Mouse (Mus musculus) testis, adult 2 months (tissue): Measurements from ENCODE around the gene 4930579F01Rik.

Source experiments
- CTCF ChIP-seq: fragments of 200-500 bp; IDR thresholded peaks from 2 replicates; pipeline ENCODE4 v1.5.1; 2012; ENCODE audit warnings: low read depth, mild to moderate bottlenecking, inconsistent platforms, low read length, moderate library complexity; ENCODE audit not compliant: control insufficient read depth, insufficient read depth, insufficient replicate concordance
- POLR2A ChIP-seq: fragments of 200-500 bp; IDR thresholded peaks from 2 replicates; pipeline ENCODE4 v1.6.1; 2012; ENCODE audit warnings: low read depth, mild to moderate bottlenecking, inconsistent platforms, low read length, moderate library complexity; ENCODE audit not compliant: control insufficient read depth

DNA sequence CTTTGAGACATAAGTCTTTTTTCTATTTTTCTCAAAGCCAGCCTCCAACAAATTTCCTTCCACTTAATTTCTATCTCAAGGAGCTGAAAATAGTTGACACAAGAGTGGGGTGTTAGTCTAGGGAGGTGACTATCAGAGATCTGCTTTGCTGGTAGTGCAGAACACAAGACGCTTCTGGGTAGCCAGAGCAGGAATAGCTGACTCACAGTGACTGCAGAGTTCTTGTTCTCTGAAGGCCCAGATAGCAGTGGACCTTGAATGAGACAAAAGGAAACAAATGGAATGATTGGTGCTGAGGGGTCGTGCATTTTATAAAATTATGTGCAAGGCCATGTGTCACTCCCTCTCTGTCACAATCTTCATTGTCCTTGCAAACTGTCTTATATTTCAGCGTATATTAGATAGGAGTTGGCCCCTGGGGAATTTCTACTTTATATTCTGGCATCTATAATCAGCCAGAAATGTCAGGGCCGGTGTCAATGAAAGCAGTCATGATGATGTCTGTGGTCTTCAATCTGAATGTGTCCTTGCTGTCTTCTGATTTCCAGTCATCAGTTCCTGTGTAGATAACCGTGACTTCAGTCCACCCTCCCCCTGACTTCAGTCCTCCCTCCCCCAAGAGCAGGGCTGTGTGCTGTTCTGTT, 16.9 kb upstream of the 4930579F01Rik start:
- no peak for TF ChIP-seq CTCF
- no peak for TF ChIP-seq POLR2A
